Mouse (Mus musculus) CH12.LX (cell line): Measurements from ENCODE around the gene Pdk2. TPM values are rescaled to one million over a fixed set of nuclear protein-coding genes. Genes with fewer than 3 reads are reported as not detected.

Source experiments
- DNase-seq: peaks from one replicate; pipeline ENCODE4 v3.0.0-alpha.2; 2013; ENCODE audit errors: extremely low read depth
- H3K27ac ChIP-seq: 2 replicates; pipeline ENCODE4 v1.5.1; 2012; ENCODE audit warnings: low read depth, mild to moderate bottlenecking, control low read depth, moderate library complexity; ENCODE audit not compliant: insufficient read depth
- H3K27me3 ChIP-seq: replicated peaks from 2 replicates; pipeline ENCODE3; 2012; ENCODE audit warnings: inconsistent platforms
- H3K36me3 ChIP-seq, 2 experiments: replicated peaks in 1 of 2; 2 replicates each; pipeline versions ENCODE3 to v1.6.1; 2012; ENCODE audit warnings: inconsistent platforms in 1 of 2, low read length in 1 of 2, mild to moderate bottlenecking in 1 of 2, mixed read lengths in 1 of 2, moderate library complexity in 1 of 2; ENCODE audit not compliant: control insufficient read depth in 1 of 2, insufficient read depth in 1 of 2
- H3K4me1 ChIP-seq, 2 experiments: 2 replicates each; pipeline ENCODE4 v1.6.1; 2012; ENCODE audit warnings: inconsistent platforms in 1 of 2, moderate library complexity in 1 of 2; ENCODE audit not compliant: insufficient read depth in 2 of 2, control insufficient read depth in 1 of 2
- H3K4me2 ChIP-seq: 2 replicates; pipeline ENCODE4 v1.6.1; 2012; ENCODE audit warnings: low read depth, mild to moderate bottlenecking, control low read depth; ENCODE audit not compliant: poor library complexity, insufficient read depth, severe bottlenecking
- H3K4me3 ChIP-seq, 3 experiments: fragments of 150-350 bp in 1 of 3; sonication (generic) in 1 of 3; replicated peaks in 1 of 3; 2 replicates each; pipeline versions ENCODE3 to v1.5.1; 2011 to 2012; ENCODE audit warnings: low read depth in 2 of 3, low read length in 2 of 3, mild to moderate bottlenecking in 2 of 3, moderate library complexity in 2 of 3, control low read depth in 1 of 3, improper control_type of control experiment in 1 of 3, inconsistent platforms in 1 of 3, mixed read lengths in 1 of 3; ENCODE audit not compliant: poor library complexity in 1 of 3
- H3K79me2 ChIP-seq: replicated peaks from 2 replicates; pipeline ENCODE4 v1.6.1; 2012; ENCODE audit warnings: mild to moderate bottlenecking, moderate library complexity; ENCODE audit not compliant: control insufficient read depth, poor library complexity, insufficient read depth, severe bottlenecking; ENCODE audit errors: extremely low read depth
- H3K9ac ChIP-seq: 2 replicates; pipeline ENCODE4 v1.6.1; 2012; ENCODE audit warnings: low read depth, mild to moderate bottlenecking, control low read depth, moderate library complexity; ENCODE audit not compliant: insufficient read depth
- H3K9me3 ChIP-seq: replicated peaks from 2 replicates; pipeline ENCODE3; 2012; ENCODE audit warnings: low read length, inconsistent platforms, mixed read lengths
- CHD1 ChIP-seq: IDR thresholded peaks from 2 replicates; pipeline ENCODE4 v1.6.1; 2012; ENCODE audit warnings: low read depth, low read length, improper control_type of control experiment, inconsistent platforms
- E2F4 ChIP-seq: IDR thresholded peaks from 2 replicates; pipeline ENCODE4 v1.6.1; 2011; ENCODE audit warnings: low read depth, low read length, improper control_type of control experiment; ENCODE audit not compliant: insufficient replicate concordance
- ELF1 ChIP-seq: IDR thresholded peaks from 2 replicates; pipeline ENCODE4 v1.6.1; 2014; ENCODE audit warnings: low read depth, mild to moderate bottlenecking, inconsistent platforms, low read length, improper control_type of control experiment
- EP300 ChIP-seq: IDR thresholded peaks from 2 replicates; pipeline ENCODE4 v1.6.1; 2011; ENCODE audit warnings: low read length, improper control_type of control experiment
- GABPA ChIP-seq: IDR thresholded peaks from 2 replicates; pipeline ENCODE4 v1.6.1; 2012; ENCODE audit warnings: low read depth, low read length, improper control_type of control experiment, inconsistent platforms; ENCODE audit not compliant: insufficient replicate concordance
- IRF4 ChIP-seq: IDR thresholded peaks from 2 replicates; pipeline ENCODE4 v1.6.1; 2014; ENCODE audit warnings: low read depth, mild to moderate bottlenecking, inconsistent platforms, low read length, improper control_type of control experiment
- JUN ChIP-seq: IDR thresholded peaks from 2 replicates; pipeline ENCODE4 v1.6.1; 2011; ENCODE audit warnings: low read depth, mild to moderate bottlenecking, low read length, improper control_type of control experiment, moderate library complexity; ENCODE audit not compliant: insufficient read depth
- KAT2A ChIP-seq: IDR thresholded peaks from 2 replicates; pipeline ENCODE4 v1.6.1; 2012; ENCODE audit warnings: low read length, improper control_type of control experiment, inconsistent platforms; ENCODE audit not compliant: insufficient replicate concordance
- MEF2A ChIP-seq: IDR thresholded peaks from 2 replicates; pipeline ENCODE4 v1.6.1; 2014; ENCODE audit warnings: low read depth, mild to moderate bottlenecking, inconsistent platforms, low read length, improper control_type of control experiment, borderline replicate concordance
- MYC ChIP-seq: IDR thresholded peaks from 2 replicates; pipeline ENCODE4 v1.6.1; 2011; ENCODE audit warnings: low read depth, mild to moderate bottlenecking, improper control_type of control experiment, low read length
- NRF1 ChIP-seq: IDR thresholded peaks from 2 replicates; pipeline ENCODE4 v1.6.1; 2014; ENCODE audit warnings: low read depth, mild to moderate bottlenecking, inconsistent platforms, low read length, improper control_type of control experiment, moderate library complexity
- PAX5 ChIP-seq: IDR thresholded peaks from 2 replicates; pipeline ENCODE4 v1.6.1; 2012; ENCODE audit warnings: low read length, inconsistent platforms, mixed read lengths
- RAD21 ChIP-seq: IDR thresholded peaks from 2 replicates; pipeline ENCODE4 v1.6.1; 2011; ENCODE audit warnings: low read depth, mild to moderate bottlenecking, low read length, improper control_type of control experiment, moderate library complexity
- RCOR1 ChIP-seq: conservative IDR thresholded peaks from 2 replicates; pipeline ENCODE4 v1.6.1; 2012; ENCODE audit warnings: low read depth, mild to moderate bottlenecking, inconsistent platforms, low read length, improper control_type of control experiment
- SMC3 ChIP-seq: IDR thresholded peaks from 2 replicates; pipeline ENCODE4 v1.6.1; 2011; ENCODE audit warnings: low read depth, low read length, improper control_type of control experiment
- TBP ChIP-seq: conservative IDR thresholded peaks from 2 replicates; pipeline ENCODE4 v1.6.1; 2011; ENCODE audit warnings: low read depth, low read length, improper control_type of control experiment
- UBTF ChIP-seq: IDR thresholded peaks from 2 replicates; pipeline ENCODE4 v1.6.1; 2012; ENCODE audit warnings: low read depth, mild to moderate bottlenecking, inconsistent platforms, low read length, improper control_type of control experiment, moderate library complexity
- ZC3H11A ChIP-seq: IDR thresholded peaks from 2 replicates; pipeline ENCODE4 v1.6.1; 2012; ENCODE audit warnings: low read depth, mild to moderate bottlenecking, inconsistent platforms, low read length, improper control_type of control experiment
- ZNF384 ChIP-seq: IDR thresholded peaks from 2 replicates; pipeline ENCODE4 v1.6.1; 2012; ENCODE audit warnings: low read depth, low read length, improper control_type of control experiment, inconsistent platforms
- dilution Hi-C: fragments of 300-500 bp; cut with MboI; formaldehyde crosslinking; loops from 2 replicates; pipeline ENCODE4 v1.14.3; 2020; ENCODE audit warnings: low sequenced_read_pairs; ENCODE audit not compliant: extremely low pct_unique_long_range_greater_than_20kb, extremely low pct_ligation_motif_present
- in situ Hi-C: fragments of 300-500 bp; cut with MboI; formaldehyde crosslinking; loops from 3 replicates; pipeline ENCODE4 v1.14.3; 2019; ENCODE audit warnings: low sequenced_read_pairs, low pct_ligation_motif_present, low pct_unique_long_range_greater_than_20kb, mixed read lengths
- polyA plus RNA-seq: library from polyadenylated mRNA; unstranded; fragments of >175 nt; gene quantifications from 2 replicates; pipeline ENCODE4 v1.2.1, GENCODE M21; 2012; ENCODE audit warnings: low read depth; ENCODE audit not compliant: insufficient read length
- total RNA-seq, 2 experiments: library from RNA; depleted of rRNA; stranded (reverse); fragments of 300-350 nt in 1 of 2; fragments of >200 nt in 1 of 2; gene quantifications; 2 replicates each; pipeline ENCODE4 v1.2.3; 2012 to 2014

Pdk2 gene
- total and polyA plus RNA-seq, 3 experiments: not detected

- no peak for TF ChIP-seq CHD1
- no peak for TF ChIP-seq MEF2A
- no peak for TF ChIP-seq E2F4
- TF ChIP-seq TBP: no peak
- no peak for TF ChIP-seq RAD21
- no peak for TF ChIP-seq JUN
- TF ChIP-seq EP300: no peak
- TF ChIP-seq KAT2A: no peak
- no peak for TF ChIP-seq MYC
- no peak for TF ChIP-seq RCOR1
- TF ChIP-seq ZNF384: no peak
- no peak for TF ChIP-seq GABPA
- TF ChIP-seq PAX5: no peak
- no peak for TF ChIP-seq SMC3
- TF ChIP-seq NRF1: no peak
- TF ChIP-seq IRF4: no peak
- no peak for TF ChIP-seq UBTF
- Histone ChIP-seq H3K4me2 (peak overlapping the region; percentile 72), H3K27ac (no peak overlapping the region)
Observed at GRCm38 (mm10) chr11:94992480-94992753, 48.7 kb downstream of the Pdk2 start.

DNA sequence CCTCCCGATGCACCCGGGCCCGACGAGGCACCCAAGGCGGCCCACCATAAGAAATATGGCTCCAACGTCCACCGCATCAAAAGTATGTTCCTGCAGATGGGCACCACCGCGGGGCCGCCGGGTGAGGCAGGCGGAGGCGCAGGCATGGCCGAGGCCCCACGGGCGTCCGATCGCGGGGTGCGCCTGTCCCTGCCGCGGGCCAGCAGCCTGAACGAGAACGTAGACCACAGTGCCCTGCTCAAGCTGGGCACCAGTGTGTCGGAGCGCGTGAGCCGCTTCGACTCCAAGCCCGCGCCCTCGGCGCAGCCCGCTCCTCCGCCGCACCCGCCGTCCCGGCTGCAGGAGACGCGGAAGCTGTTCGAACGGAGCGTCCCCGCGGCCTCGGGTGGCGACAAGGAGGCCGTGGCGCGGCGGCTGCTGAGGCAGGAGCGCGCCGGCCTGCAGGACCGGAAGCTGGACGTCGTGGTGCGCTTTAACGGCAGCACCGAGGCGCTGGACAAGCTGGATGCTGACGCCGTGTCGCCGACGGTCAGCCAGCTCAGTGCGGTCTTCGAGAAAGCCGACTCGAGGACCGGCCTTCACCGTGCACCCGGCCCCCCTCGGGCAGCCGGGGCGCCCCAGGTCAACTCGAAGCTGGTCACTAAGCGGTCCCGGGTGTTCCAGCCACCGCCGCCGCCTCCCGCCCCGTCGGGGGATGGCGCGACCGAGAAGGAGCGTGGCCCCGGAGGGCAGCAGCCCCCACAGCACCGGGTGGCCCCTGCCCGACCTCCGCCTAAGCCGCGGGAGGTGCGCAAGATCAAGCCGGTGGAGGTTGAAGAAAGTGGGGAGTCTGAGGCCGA, 49.3 kb downstream of the Pdk2 start:
- Histone ChIP-seq H3K9me3 (no peaks in the 10 kb centered on the region), H3K4me2 (peak overlapping the region; percentile 72), H3K27me3 (peaks cover 9% of the 10 kb centered on the region), H3K36me3 (peaks cover 7 to 28% of the 10 kb centered on the region in 2 experiments), H3K4me3 (peak overlapping the region; percentile 65 to 78 (median 71)), H3K27ac (no peak overlapping the region), H3K79me2 (0 out of 2 replicates have a peak, but pooled peaks cover 3% of the 10 kb centered on the region), H3K9ac (peak overlapping the region; percentile 84)
- dilution Hi-C loops: no loop called here
- DNase-seq: no peak
- peak; percentile 41; the same call in 1 of the 2 replicates for TF ChIP-seq ELF1
- TF ChIP-seq ZC3H11A: no peak
- TF ChIP-seq IRF4: no peak
- TF ChIP-seq, all 38 proteins: peak for 1
- H3K4me1 ChIP-seq: peaks cover 25 to 58% of the 10 kb centered on the region in 2 experiments
- in situ Hi-C loops: no loop called here

More at GRCm38 (mm10) chr11:94992480-94992753, 48.7 kb downstream of the Pdk2 start:
- Histone ChIP-seq H3K36me3 (peaks cover 9 to 32% of the 10 kb centered on the region in 2 experiments), H3K27me3 (peaks cover 6% of the 10 kb centered on the region), H3K9ac (peak overlapping the region; percentile 84; the same call in 1 of the 2 replicates), H3K4me1 (peaks cover 25 to 57% of the 10 kb centered on the region in 2 experiments), H3K4me3 (peak overlapping the region; percentile 19 to 78 (median 65)), H3K9me3 (no peaks in the 10 kb centered on the region), H3K79me2 (0 out of 2 replicates have a peak, but pooled peaks cover 3% of the 10 kb centered on the region)
- no peak for DNase-seq
- in situ Hi-C loops (no loop called here), dilution Hi-C loops (no loop called here)
